Mouse (Mus musculus): ENCODE measurements around the gene Tcte3. TPM values are rescaled to one million over a fixed set of nuclear protein-coding genes. Genes with fewer than 3 reads are reported as not detected.
A peak's percentile ranks its signal among the peaks of the same experiment; 100 is the strongest.
"Not testable (repeated sequence)": the region's sequence is repeated elsewhere in the genome, so short reads cannot be mapped to it uniquely, and the experiment has no call there.

The Tcte3 gene
- polyA plus RNA-seq, 1 experiment from 2014 or later, result 0.92 TPM

DNA sequence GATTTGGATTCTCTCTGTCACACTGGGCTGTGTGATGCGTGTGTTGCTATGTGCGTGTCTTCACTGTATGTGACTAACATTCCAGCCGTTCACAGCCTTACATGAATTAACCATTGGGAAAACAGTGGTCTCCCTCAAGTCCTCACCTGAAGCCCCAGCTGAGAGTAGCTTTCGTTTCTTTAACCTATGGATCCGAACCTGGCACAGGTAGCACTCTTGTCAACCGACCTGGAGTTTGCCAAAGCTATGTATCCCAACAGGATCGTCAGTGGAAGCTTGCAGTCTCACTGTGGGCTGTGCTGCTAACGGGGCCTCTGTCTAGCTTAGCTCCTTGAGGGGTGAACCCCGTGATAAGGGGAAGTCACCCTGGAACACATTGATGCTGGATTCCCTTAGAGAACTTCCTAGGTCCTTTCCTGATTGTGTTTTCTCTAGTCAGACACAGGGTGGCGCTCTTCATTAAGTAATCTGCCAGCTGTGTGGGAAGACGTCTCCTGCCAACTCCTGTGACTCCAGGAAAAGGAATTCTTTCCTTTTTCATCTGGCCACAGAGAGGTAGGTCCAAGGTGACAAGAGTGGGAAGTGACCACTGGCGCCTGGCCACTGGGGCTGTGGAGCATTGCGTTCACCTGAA lies 24.2 kb upstream of the Tcte3 start:
- 41% methylated on average over 13 of the region's 13 CpGs for WGBS
- 0 out of 2 replicates have a peak, but pooled peaks cover 4% of the 10 kb centered on the region for H3K27me3 ChIP-seq
- peak overlapping the region; percentile 46 for H3K4me2 ChIP-seq
- H3K9ac ChIP-seq, result peak overlapping the region; percentile 51
- peak overlapping the region; percentile 74 for H3K27ac ChIP-seq (replicated peaks)
- no peaks in the 10 kb centered on the region for H3K9me3 ChIP-seq
- peak overlapping the region; percentile 17; the same call in 1 of the 2 replicates for H3K4me3 ChIP-seq
- peaks cover 45% of the 10 kb centered on the region for H3K36me3 ChIP-seq
- ATAC-seq (ENCODE audit: low read depth), result peak; percentile 88
- peaks cover 14% of the 10 kb centered on the region for H3K4me1 ChIP-seq (replicated peaks)

DNA sequence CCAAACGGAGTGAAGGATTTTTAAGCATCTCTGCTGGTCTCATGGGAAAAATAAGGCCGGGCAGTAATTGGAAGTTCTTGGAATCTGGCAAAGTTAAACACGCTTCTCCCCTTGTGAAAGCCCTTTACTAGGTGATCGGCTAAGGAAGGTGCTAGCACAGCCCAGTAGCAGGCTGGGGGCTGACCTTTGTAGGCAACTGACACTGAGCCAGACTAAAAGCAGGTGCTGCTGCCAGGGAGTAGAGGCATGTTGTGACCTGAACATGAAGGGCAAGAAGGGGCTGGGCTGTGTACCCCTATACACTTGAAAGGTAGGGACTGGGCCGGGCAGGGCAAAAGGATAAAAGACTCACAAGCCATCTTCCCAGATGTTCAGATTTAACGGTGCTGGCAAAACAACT lies 19.1 kb upstream of the Tcte3 start:
- Histone ChIP-seq H3K9me3 (no peaks in the 10 kb centered on the region), H3K4me3 (no peak overlapping the region), H3K27ac (replicated peaks) (no peak overlapping the region), H3K9ac (no peak overlapping the region), H3K4me2 (no peak overlapping the region), H3K27me3 (no peaks in the 10 kb centered on the region), H3K36me3 (peaks cover 90% of the 10 kb centered on the region), H3K4me1 (replicated peaks) (no peaks in the 10 kb centered on the region)
- no peak for ATAC-seq (ENCODE audit: low read depth)
- WGBS, result 89% methylated on average over 6 of the region's 6 CpGs

DNA sequence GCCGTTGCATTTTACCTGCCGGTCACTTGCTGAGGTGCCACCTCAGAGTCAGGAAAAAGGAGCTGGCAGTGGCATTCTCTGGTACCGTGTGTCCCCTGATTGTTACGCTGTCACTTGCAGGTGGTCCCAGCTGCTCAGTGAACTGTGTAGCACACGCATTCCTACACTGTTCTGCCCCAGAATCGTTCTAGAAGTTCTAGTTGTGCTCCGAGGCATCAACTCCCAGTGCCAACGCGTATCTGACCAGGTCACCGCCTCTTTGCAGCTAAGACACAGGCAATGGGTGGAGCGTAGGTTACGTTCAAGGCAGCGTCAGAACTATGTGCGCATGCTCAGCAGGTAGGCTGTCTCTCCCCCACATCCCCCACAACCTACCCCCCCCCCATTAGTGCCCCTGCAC lies 18.4 kb upstream of the Tcte3 start:
- Histone ChIP-seq H3K9me3 (no peaks in the 10 kb centered on the region), H3K27me3 (no peaks in the 10 kb centered on the region), H3K4me3 (no peak overlapping the region), H3K9ac (no peak overlapping the region), H3K36me3 (peaks cover 92% of the 10 kb centered on the region), H3K4me1 (replicated peaks) (no peaks in the 10 kb centered on the region), H3K4me2 (no peak overlapping the region), H3K27ac (replicated peaks) (no peak overlapping the region)
- no peak for ATAC-seq (ENCODE audit: low read depth)
- WGBS, result 94% methylated on average over 14 of the region's 14 CpGs

DNA sequence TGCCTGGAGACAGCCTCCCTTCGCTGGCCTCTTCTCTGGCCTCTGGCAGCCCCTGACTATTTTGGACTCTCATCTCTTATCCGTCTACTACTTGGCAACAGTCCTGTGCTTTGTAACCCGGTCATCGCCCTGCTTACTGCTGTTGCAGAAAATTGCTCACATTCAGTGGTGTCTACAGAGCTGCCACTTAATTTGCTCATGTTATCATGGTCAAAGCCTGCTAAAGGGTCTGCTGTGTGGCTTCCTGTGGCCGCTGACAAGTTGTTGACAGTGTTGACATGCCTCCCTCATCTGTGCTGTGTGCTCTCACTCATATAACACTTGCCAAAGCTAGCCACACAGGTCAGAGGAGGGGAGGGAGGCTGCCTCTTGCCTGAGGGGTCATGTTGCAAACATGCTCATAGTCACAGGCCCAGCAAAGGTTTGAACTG lies 16.9 kb upstream of the Tcte3 start:
- peaks cover 78% of the 10 kb centered on the region for H3K36me3 ChIP-seq
- WGBS, result 90% methylated on average over 5 of the region's 5 CpGs
- ATAC-seq (ENCODE audit: low read depth), result no peak
- no peak overlapping the region for H3K27ac ChIP-seq (replicated peaks)
- H3K27me3 ChIP-seq, result no peaks in the 10 kb centered on the region
- no peaks in the 10 kb centered on the region for H3K4me1 ChIP-seq (replicated peaks)
- no peak overlapping the region for H3K4me2 ChIP-seq
- no peak overlapping the region for H3K9ac ChIP-seq
- H3K9me3 ChIP-seq, result no peaks in the 10 kb centered on the region
- no peak overlapping the region for H3K4me3 ChIP-seq

DNA sequence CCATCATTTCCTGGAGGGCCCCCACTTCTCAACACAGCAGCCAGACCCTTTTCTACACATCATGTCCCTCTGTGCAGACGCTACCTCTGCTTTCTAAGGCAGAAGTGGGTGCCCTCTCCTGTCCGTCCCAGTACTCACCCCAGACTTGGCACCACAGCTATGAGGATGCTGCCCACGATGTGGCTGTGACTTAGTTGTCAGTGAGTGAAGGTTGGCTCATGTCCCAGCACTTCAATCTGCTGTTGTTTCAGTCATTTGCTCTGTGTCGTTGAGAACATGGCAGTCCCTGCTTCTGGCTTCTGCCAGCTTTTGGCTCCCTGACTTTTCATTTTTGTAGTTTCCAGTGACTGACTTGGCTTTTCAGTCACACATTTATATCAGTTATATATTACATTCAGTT lies 14.6 kb upstream of the Tcte3 start:
- ATAC-seq (ENCODE audit: low read depth), result no peak
- WGBS, result 87% methylated on average over 4 of the region's 4 CpGs
- no peaks in the 10 kb centered on the region for H3K27me3 ChIP-seq
- H3K4me2 ChIP-seq, result no peak overlapping the region
- no peaks in the 10 kb centered on the region for H3K4me1 ChIP-seq (replicated peaks)
- no peak overlapping the region for H3K27ac ChIP-seq (replicated peaks)
- H3K9me3 ChIP-seq, result no peaks in the 10 kb centered on the region
- peaks cover 56% of the 10 kb centered on the region for H3K36me3 ChIP-seq
- no peak overlapping the region for H3K4me3 ChIP-seq
- no peak overlapping the region for H3K9ac ChIP-seq

DNA sequence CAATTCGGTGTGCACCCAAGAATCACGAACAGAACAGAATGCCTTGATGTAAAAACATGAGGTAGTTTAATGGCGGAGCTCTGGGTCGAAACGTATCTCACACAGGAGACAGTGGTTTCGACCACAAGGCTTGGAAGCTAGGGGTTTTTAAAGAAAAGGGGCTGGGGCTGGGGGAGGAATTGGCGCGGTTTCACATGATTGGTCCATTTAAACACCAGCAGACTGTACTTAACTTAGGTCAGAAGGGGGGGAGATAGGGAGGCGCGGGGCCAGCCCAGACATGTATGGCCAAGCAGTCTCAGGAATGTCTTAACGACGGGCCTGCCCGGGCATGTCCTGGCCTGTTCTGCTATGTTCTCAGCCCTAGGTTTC lies 12.5 kb upstream of the Tcte3 start:
- not testable (repeated sequence) for H3K4me3 ChIP-seq; H3K4me1 ChIP-seq (replicated peaks); H3K4me2 ChIP-seq; H3K9me3 ChIP-seq; ATAC-seq (ENCODE audit: low read depth); H3K27me3 ChIP-seq; H3K9ac ChIP-seq; H3K27ac ChIP-seq (replicated peaks)
- 90% methylated on average over 13 of the region's 13 CpGs for WGBS
- peaks cover 36% of the 10 kb centered on the region for H3K36me3 ChIP-seq

DNA sequence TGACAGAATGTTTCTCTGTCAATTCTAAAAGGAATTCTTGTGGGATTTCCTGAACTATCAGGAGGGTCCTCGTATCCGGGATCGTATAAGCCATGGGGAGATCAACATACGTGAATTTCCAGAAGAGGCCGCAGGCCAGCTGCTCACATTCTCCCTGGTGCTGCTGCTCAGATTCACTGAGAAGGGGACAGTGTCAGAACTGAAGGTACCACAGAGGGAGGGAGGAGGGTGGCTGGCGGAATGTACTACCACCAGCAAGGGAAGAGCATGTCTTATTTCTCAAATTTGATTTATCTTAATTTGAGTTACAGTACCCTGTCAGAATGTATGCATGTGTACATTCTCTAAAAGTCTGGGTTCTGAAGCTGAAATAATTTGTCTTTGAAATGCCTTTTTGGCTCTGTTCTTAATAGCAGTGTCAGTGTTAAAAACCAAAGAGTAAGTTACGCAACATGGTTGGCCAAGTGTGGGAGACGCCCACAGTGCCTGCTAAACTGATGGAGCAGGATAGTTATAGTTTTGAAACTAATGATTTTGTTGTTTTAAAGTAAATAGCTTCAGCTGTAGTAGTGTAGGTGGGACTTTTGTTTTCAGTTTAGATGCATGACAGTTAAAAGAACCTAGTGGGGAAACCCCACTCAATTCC lies 12.0 kb upstream of the Tcte3 start:
- peaks cover 30% of the 10 kb centered on the region for H3K36me3 ChIP-seq
- not testable (repeated sequence) for ATAC-seq (ENCODE audit: low read depth); H3K9me3 ChIP-seq; H3K27ac ChIP-seq (replicated peaks); H3K27me3 ChIP-seq; H3K4me3 ChIP-seq; H3K4me1 ChIP-seq (replicated peaks); H3K4me2 ChIP-seq; H3K9ac ChIP-seq
- WGBS, result 96% methylated on average over 5 of the region's 8 CpGs

DNA sequence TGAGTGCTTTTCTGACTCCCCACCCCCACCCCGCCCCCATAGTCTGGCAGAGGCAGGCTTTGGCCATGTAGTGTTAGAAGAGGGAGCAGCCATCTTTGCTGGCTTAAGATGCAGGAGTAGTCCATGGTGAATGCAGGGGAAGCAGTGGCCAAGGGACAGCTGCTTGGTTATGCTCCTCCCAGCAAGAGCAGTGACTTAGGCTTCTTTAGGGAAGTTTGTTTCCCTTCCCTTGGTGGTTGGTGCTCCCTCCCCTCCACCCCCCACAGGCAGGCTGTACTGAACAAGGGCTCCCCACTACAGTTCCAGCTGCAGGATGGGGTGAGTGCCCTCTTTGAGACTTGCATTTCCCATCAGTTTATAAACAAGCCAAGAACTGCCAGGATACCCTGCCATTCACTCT lies 11.5 kb upstream of the Tcte3 start:
- not testable (repeated sequence) for H3K9ac ChIP-seq; H3K9me3 ChIP-seq; H3K4me3 ChIP-seq; H3K27ac ChIP-seq (replicated peaks); H3K4me1 ChIP-seq (replicated peaks); H3K4me2 ChIP-seq; H3K27me3 ChIP-seq
- ATAC-seq (ENCODE audit: low read depth), result peak; percentile 36; the same call in 1 of the 2 replicates
- H3K36me3 ChIP-seq, result peaks cover 25% of the 10 kb centered on the region
- 64% methylated on average over 1 of the region's 1 CpGs for WGBS

DNA sequence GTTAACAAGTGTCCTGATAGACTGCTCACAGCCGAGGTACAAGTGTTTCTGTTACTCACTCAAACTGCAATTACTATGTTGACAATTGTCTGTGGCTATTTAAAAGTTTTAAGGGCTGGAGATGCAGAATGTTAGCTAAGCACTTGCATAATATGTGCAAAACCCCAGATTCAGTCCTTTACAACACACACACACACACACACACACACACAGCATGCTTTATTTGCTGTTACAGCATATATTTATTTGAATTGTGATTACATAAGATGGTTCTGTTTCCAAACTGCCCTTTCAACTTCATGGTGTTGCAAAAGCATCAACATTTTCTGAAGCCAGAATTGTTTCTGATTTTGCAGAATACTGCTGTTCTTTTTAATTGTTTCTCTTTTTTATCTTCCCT lies 9.1 kb upstream of the Tcte3 start:
- H3K27me3 ChIP-seq; H3K4me1 ChIP-seq (replicated peaks); H3K36me3 ChIP-seq; H3K4me2 ChIP-seq; H3K9me3 ChIP-seq; ATAC-seq (ENCODE audit: low read depth); H3K27ac ChIP-seq (replicated peaks); H3K4me3 ChIP-seq; H3K9ac ChIP-seq: not testable (repeated sequence)
- WGBS, result no CpG with 5 or more reads among the region's 1 CpGs

DNA sequence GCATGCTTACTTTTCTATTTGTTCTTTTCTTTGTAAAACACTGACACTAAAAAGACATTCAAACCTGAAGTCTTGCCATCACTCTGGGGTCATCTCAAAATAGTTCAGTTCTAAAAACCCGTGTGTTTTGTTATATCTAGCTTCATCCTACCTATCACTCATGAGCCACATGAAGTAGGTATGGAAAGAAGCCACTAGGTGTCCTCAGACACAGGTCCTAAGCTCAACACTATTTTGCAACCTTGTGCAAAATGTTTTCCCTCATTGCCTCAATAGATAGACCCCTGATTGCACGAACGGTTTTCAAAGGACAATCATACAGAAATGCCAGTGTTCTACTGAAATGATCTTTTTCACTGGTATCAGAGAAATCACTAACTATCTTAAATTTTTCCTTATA lies 833 bp downstream of the Tcte3 start:
- not testable (repeated sequence) for H3K9me3 ChIP-seq; H3K4me2 ChIP-seq; H3K9ac ChIP-seq; H3K27ac ChIP-seq (replicated peaks); H3K4me3 ChIP-seq; H3K4me1 ChIP-seq (replicated peaks); H3K27me3 ChIP-seq; ATAC-seq (ENCODE audit: low read depth); H3K36me3 ChIP-seq
- WGBS, result no CpG with 5 or more reads among the region's 3 CpGs

DNA sequence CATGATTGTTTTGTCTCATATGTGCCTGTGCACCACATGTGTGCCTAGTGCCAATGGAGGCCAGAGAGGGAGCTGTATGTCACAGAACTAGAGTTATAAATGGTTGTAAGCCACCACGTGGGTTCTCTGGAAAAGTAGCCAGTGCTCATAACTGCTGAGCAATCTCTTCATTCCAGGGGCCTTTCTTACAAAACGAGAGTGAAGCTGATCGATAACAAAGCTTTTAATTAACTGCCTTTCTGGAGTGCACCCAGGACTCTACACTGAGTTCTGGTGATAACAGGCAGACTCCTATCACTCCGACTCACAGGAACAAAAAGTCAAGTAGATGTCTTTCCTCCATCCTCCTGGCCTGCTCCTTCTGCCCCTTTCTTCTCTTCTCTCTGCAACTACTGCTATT lies 9.9 kb downstream of the Tcte3 start:
- WGBS, result no CpG with 5 or more reads among the region's 4 CpGs
- not testable (repeated sequence) for ATAC-seq (ENCODE audit: low read depth); H3K9me3 ChIP-seq; H3K4me2 ChIP-seq; H3K36me3 ChIP-seq; H3K9ac ChIP-seq; H3K4me3 ChIP-seq; H3K27me3 ChIP-seq; H3K27ac ChIP-seq (replicated peaks); H3K4me1 ChIP-seq (replicated peaks)

DNA sequence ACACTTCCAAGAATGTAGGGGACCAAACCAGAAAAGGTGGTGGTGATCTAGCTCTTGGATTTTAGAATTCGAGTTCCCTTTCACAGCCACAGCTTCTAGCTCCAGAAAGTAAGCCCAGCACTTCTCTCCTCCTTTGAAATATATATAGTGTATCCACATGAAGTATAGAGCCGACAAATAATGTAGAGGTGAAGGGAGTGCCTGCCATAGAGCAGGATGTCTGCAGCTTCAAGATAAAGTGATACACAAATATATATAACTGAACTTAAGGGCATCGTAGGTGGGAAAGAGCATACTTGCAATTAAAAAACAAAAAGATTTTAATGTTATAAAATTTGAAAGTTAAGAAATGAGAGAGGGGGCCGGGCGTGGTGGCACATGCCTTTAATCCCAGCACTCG lies 15.8 kb downstream of the Tcte3 start:
- not testable (repeated sequence) for H3K4me1 ChIP-seq (replicated peaks); H3K27ac ChIP-seq (replicated peaks); H3K36me3 ChIP-seq; ATAC-seq (ENCODE audit: low read depth); H3K9ac ChIP-seq; H3K9me3 ChIP-seq; H3K4me2 ChIP-seq; H3K4me3 ChIP-seq; H3K27me3 ChIP-seq
- no CpG with 5 or more reads among the region's 6 CpGs for WGBS
